Mouse (Mus musculus): ENCODE data around the gene Lin7a.

- TF ChIP-seq CTCF (conservative IDR thresholded peaks at IDR 0.05; ENCODE audit: low read length) (no peak), NANOG (IDR thresholded peaks at IDR 0.05; ENCODE audit: borderline replicate concordance, low read length) (no peak)
Observed at GRCm38 (mm10) chr10:107467819-107468218, 196.3 kb downstream of the Lin7a start.
